Mouse (Mus musculus) forebrain, postnatal 0 days (tissue): ENCODE measurements around the gene Nav3. TPM values are rescaled to one million over a fixed set of nuclear protein-coding genes. Genes with fewer than 3 reads are reported as not detected.

Experiments used
- ATAC-seq: fragments of 200-750 bp; cut with Nextera tagmentation; 2 replicates; pipeline ENCODE4 v1.8.0; 2017; ENCODE audit warnings: mild to moderate bottlenecking, moderate library complexity
- DNase-seq: peaks from one replicate; pipeline ENCODE4 v3.0.0-alpha.2; 2015
- H3K27ac ChIP-seq: fragments of 300-500 bp; sonication (generic); 2 replicates; pipeline ENCODE4 v1.5.1; 2014; ENCODE audit warnings: low read depth, mild to moderate bottlenecking, antibody characterized with exemption, low read length, moderate library complexity, mixed read lengths
- H3K27me3 ChIP-seq: fragments of 300-500 bp; sonication (generic); 2 replicates; pipeline ENCODE4 v1.6.1; 2014; ENCODE audit warnings: mild to moderate bottlenecking, low read length, mixed read lengths; ENCODE audit not compliant: insufficient read depth
- H3K36me3 ChIP-seq: fragments of 300-500 bp; sonication (generic); 2 replicates; pipeline ENCODE4 v1.6.1; 2014; ENCODE audit warnings: mild to moderate bottlenecking, moderate library complexity; ENCODE audit not compliant: insufficient read depth
- H3K4me1 ChIP-seq: fragments of 300-500 bp; sonication (generic); 2 replicates; pipeline ENCODE4 v1.6.1; 2014; ENCODE audit warnings: antibody characterized with exemption; ENCODE audit not compliant: insufficient read depth
- H3K4me2 ChIP-seq: fragments of 300-500 bp; sonication (generic); 2 replicates; pipeline ENCODE4 v1.6.1; 2014; ENCODE audit warnings: low read depth, mild to moderate bottlenecking, moderate library complexity
- H3K4me3 ChIP-seq: fragments of 300-500 bp; sonication (generic); 2 replicates; pipeline ENCODE4 v1.5.1; 2014; ENCODE audit warnings: low read depth, low read length, mixed read lengths
- H3K9ac ChIP-seq: fragments of 300-500 bp; sonication (generic); 2 replicates; pipeline ENCODE4 v1.6.1; 2014; ENCODE audit warnings: mild to moderate bottlenecking
- H3K9me3 ChIP-seq: fragments of 300-500 bp; sonication (generic); 2 replicates; pipeline ENCODE4 v1.6.1; 2016; ENCODE audit warnings: low read length
- CTCF ChIP-seq: sonication (generic); IDR thresholded peaks from 2 replicates; pipeline ENCODE4 v1.5.1; 2016; ENCODE audit warnings: antibody characterized with exemption, control low read depth, low read depth
- WGBS: fragments of 180-500 bp; shearing (Covaris S2); extraction: QIAGEN DNeasy Blood & Tissue Kit; methylation state at CpG from one replicate; pipeline ENCODE4 v1.1.7; 2014; 5-methylcytosine and 5-hydroxymethylcytosine counted together
- polyA plus RNA-seq: library from polyadenylated mRNA; unstranded; fragments of >200 nt; fragmentation: Nextera tagmentation; extraction: Ambion mirVana; gene quantifications from 2 replicates; pipeline ENCODE4 v1.2.1, GENCODE M21; 2015
- total RNA-seq: library from RNA; depleted of rRNA; stranded (reverse); fragments of >200 nt; gene quantifications from 2 replicates; pipeline ENCODE4 v1.2.3, GENCODE M21; 2014

Gene Nav3
- total and polyA plus RNA-seq, 2 experiments from 2014 or later = 20.1 to 119 TPM

DNA sequence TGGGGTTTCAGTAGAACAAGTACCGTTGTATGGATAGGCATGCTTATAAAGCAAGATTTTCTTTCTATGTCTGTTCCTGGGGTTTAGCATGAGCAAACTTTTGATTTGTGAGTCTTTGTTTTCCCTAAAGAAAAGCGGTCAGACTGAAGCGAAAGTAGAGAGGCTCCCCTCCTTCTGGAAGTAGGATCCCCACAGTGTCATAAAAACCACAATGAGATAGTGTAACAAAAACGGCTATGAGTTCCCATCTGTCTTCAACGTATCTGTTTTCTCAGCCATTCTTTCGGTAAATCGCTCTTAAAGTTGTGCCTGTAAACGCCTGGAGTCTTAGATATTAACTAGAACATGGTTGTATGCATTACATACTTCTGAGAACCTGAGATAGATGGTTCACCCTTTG, 479.7 kb downstream of the Nav3 start:
- no peaks in the 10 kb centered on the region for H3K27me3 ChIP-seq
- DNase-seq = no peak
- no peak overlapping the region for H3K27ac ChIP-seq
- H3K4me1 ChIP-seq = no peaks in the 10 kb centered on the region
- no peaks in the 10 kb centered on the region for H3K36me3 ChIP-seq
- H3K4me3 ChIP-seq = no peak overlapping the region
- no peak overlapping the region for H3K4me2 ChIP-seq
- 87% methylated on average over 8 of the region's 8 CpGs for WGBS
- TF ChIP-seq CTCF = no peak
- no peaks in the 10 kb centered on the region for H3K9me3 ChIP-seq
- no peak for ATAC-seq
- no peak overlapping the region for H3K9ac ChIP-seq

DNA sequence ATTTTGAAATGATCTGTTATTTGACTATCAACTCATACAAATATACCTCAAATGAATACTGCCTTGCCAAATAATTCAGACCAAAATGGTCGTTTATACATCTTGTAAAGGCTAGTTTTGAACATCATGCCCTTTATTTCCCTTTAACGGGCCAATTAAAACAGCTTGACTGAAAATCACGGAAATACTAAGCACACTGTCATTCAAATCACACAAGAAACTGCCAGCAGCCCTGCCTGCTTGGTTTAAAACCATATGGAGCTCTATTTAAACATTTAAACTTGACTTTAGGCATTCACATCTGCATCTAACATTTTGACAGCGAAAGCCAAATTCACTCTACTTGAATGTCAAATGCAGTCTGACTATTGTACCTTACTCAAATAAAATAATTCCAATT, 481.8 kb downstream of the Nav3 start:
- Histone ChIP-seq H3K4me1 (no peaks in the 10 kb centered on the region), H3K36me3 (no peaks in the 10 kb centered on the region), H3K27ac (no peak overlapping the region), H3K4me3 (no peak overlapping the region), H3K27me3 (no peaks in the 10 kb centered on the region), H3K9ac (no peak overlapping the region), H3K4me2 (no peak overlapping the region), H3K9me3 (no peaks in the 10 kb centered on the region)
- DNase-seq (no peak), ATAC-seq (no peak)
- WGBS = 28% methylated on average over 4 of the region's 4 CpGs
- no peak for TF ChIP-seq CTCF

DNA sequence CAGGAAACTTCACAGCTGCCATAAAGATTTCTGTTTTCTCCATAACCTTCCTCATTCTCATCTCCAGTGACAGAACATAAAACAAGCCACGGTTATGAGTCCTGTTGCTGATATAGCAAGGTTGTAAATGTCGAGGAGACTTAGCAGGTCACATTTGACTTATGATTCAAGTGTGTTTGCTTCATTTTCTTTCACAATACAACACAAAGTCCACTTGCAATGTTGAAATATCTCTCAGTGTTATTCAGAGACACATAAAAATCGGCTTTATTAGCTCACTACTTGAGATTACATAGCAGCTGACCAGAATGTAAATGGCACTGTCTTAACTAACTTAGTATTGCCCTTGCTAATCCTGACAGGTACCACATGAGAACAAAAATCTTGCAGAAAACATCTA, 482.5 kb downstream of the Nav3 start:
- H3K4me3 ChIP-seq = no peak overlapping the region
- H3K4me2 ChIP-seq = no peak overlapping the region
- H3K9ac ChIP-seq = no peak overlapping the region
- no peaks in the 10 kb centered on the region for H3K36me3 ChIP-seq
- no peaks in the 10 kb centered on the region for H3K9me3 ChIP-seq
- H3K4me1 ChIP-seq = no peaks in the 10 kb centered on the region
- ATAC-seq (no peak), DNase-seq (no peak)
- 78% methylated on average over 3 of the region's 3 CpGs for WGBS
- no peak for TF ChIP-seq CTCF
- no peaks in the 10 kb centered on the region for H3K27me3 ChIP-seq
- H3K27ac ChIP-seq = no peak overlapping the region

DNA sequence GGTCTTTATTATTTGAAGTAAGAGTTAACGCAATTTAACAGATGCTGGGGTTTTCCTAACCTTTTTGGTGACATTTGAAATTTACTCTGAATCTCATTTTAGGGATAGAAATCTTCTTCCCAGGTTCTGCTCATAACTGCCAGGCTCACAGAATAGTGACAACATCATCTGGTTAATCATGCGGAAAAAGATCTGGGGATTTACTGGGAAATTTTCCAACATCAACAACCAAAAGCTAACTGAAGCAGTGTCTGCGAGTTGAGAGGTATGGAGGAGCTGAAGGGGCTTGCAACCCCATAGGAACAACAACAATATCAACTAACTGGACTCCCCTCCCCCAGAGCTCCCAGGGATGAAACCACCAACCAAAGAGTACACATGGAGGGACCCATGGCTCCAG, 505.7 kb downstream of the Nav3 start:
- DNase-seq (no peak), ATAC-seq (no peak)
- H3K36me3 ChIP-seq = no peaks in the 10 kb centered on the region
- no peak overlapping the region for H3K9ac ChIP-seq
- no peak overlapping the region for H3K4me3 ChIP-seq
- TF ChIP-seq CTCF = no peak
- no peaks in the 10 kb centered on the region for H3K9me3 ChIP-seq
- whole genome bisulfite sequencing = 46% methylated on average over 3 of the region's 3 CpGs
- H3K4me2 ChIP-seq = no peak overlapping the region
- H3K27me3 ChIP-seq = no peaks in the 10 kb centered on the region
- H3K4me1 ChIP-seq = no peaks in the 10 kb centered on the region
- no peak overlapping the region for H3K27ac ChIP-seq

DNA sequence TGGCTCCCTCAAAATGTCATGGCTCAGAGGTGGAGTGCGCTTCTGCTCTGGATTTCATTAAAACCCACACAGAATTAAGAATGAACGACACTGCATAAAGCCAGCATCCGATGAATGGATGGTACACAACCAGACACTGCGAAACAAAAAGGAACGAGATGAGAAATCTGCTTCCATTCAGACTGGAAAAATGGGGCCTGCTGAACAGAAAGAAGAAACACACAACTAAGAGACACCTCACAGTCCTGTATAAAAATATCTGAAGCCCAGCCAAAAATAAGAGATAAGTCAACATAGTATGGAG, 526.7 kb downstream of the Nav3 start:
- Histone ChIP-seq H3K9ac (no peak overlapping the region), H3K4me1 (no peaks in the 10 kb centered on the region), H3K27me3 (no peaks in the 10 kb centered on the region), H3K36me3 (no peaks in the 10 kb centered on the region), H3K4me2 (no peak overlapping the region), H3K4me3 (no peak overlapping the region), H3K27ac (no peak overlapping the region), H3K9me3 (no peaks in the 10 kb centered on the region)
- DNase-seq (no peak), ATAC-seq (no peak)
- TF ChIP-seq CTCF = no peak
- 49% methylated on average over 5 of the region's 5 CpGs for WGBS

DNA sequence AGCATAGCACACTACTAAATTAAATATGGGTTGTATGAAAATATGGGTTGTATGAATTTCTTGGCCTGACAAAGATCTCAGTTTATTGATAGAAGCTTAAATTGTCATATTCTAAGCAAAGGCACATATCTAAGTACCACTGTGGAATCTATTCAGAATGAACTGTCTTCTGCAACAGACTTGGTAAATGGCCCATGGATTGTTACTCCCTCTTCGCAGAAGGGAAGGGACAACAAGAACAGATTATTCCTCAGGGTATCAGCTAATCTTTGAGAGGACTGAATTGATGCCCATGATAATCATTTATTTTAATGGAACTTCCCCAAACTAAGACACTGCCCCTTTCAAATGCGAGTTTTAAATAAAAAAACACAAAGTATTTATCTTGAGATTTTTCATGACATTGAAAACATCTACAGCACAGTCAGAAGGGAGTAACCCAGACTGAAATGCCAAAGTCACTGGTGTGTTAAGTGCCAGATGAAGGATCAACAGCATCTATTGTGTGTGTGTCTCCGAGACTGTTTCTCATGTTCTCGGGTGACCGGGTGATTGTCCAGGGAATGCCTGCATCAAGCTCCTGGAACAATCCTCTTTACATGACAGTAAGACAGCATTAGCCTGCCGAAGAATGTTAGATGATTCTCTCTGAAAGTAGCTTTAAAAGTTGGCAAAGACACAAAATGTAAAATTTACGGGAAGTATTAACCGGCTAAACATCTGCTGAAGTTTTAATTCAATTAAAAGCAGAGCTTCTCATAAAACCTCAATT, 527.3 kb downstream of the Nav3 start:
- no peak for TF ChIP-seq CTCF
- Histone ChIP-seq H3K9ac (no peak overlapping the region), H3K36me3 (no peaks in the 10 kb centered on the region), H3K4me3 (no peak overlapping the region), H3K4me1 (no peaks in the 10 kb centered on the region), H3K9me3 (no peaks in the 10 kb centered on the region), H3K27ac (no peak overlapping the region), H3K27me3 (no peaks in the 10 kb centered on the region), H3K4me2 (no peak overlapping the region)
- DNase-seq (no peak), ATAC-seq (no peak)
- WGBS = 42% methylated on average over 8 of the region's 8 CpGs

DNA sequence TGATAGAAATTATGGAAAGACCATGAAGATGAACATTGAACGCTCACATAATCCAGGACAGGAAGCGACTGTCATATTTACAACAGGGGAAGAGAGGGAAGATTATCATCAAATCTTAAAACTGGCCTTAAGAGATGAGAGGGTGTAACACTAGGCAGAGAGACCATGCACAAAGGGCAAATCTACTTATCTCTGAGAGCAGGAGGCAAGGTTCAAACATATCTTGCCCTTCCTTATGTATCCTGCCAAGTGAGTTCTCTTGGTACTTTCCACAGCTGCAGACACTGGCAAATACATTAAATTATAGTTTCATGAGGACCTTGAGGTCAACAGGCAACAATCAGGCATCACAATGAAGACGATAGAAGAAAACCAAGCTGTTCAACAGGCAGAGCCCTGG, 529.9 kb downstream of the Nav3 start:
- Histone ChIP-seq H3K4me1 (no peaks in the 10 kb centered on the region), H3K9me3 (no peaks in the 10 kb centered on the region), H3K36me3 (no peaks in the 10 kb centered on the region), H3K9ac (no peak overlapping the region), H3K4me3 (no peak overlapping the region), H3K27me3 (no peaks in the 10 kb centered on the region), H3K4me2 (no peak overlapping the region), H3K27ac (no peak overlapping the region)
- no peak for TF ChIP-seq CTCF
- DNase-seq (no peak), ATAC-seq (no peak)
- 85% methylated on average over 3 of the region's 3 CpGs for WGBS

DNA sequence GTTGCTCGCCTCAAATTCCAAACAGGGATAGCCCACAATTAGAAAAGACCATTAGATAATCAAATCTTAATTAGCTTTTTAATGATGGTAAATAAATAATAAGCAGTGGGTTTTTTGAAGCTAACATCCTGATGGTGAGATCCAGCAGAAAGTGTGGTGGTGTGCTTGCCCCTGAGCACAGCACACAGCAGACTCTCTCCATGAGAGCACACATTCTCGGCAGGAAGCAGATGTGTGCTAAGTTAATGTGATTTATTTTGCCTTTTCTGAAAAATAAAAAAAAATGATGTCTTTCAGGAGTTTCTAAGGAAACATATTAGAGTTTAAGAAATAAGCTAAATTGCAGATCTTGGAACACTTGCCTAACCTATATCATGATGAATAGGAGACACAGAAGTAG, 531.9 kb downstream of the Nav3 start:
- TF ChIP-seq CTCF = no peak
- no peak for ATAC-seq

More for the DNA sequence above, 531.9 kb downstream of the Nav3 start:
- DNase-seq = no peak
- H3K4me2 ChIP-seq = no peak overlapping the region
- H3K9ac ChIP-seq = no peak overlapping the region
- no peaks in the 10 kb centered on the region for H3K27me3 ChIP-seq
- whole genome bisulfite sequencing = 81% methylated on average over 2 of the region's 2 CpGs
- H3K4me3 ChIP-seq = no peak overlapping the region
- H3K36me3 ChIP-seq = no peaks in the 10 kb centered on the region
- no peak overlapping the region for H3K27ac ChIP-seq
- H3K9me3 ChIP-seq = no peaks in the 10 kb centered on the region
- H3K4me1 ChIP-seq = no peaks in the 10 kb centered on the region
